Mouse (Mus musculus) spleen, adult 2 months (tissue): Measurements from ENCODE around the gene Sgcd.

Experiments used
- CTCF ChIP-seq: fragments of 200-500 bp; IDR thresholded peaks from 2 replicates; pipeline ENCODE4 v1.5.1; 2011; ENCODE audit warnings: mild to moderate bottlenecking, inconsistent platforms; ENCODE audit not compliant: insufficient read depth, insufficient read length, insufficient replicate concordance; ENCODE audit errors: extremely low read depth
- POLR2A ChIP-seq: fragments of 200-500 bp; IDR thresholded peaks from 2 replicates; pipeline ENCODE4 v1.6.1; 2011; ENCODE audit warnings: low read depth, low read length, inconsistent platforms

DNA sequence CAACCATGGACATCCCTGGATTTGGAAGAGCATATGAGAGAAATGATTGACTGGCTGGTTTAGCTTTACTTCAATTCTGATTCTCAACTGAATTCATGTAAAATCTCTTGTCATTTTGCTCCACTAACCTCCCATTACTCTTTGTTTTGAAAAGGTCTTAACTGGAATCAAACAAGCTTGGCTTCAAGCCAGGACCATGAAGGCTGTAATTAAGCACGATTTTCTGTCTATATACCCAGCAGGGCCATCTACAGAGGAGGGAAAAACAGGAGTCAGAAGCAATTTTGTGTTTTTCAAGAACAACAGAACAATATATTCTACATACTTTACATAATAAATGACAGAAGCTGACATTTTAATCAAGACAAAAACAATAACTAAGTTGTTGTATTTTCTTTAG is 915.2 kb downstream of the Sgcd start:
- TF ChIP-seq CTCF = no peak
- TF ChIP-seq POLR2A = no peak
